Mouse (Mus musculus) CD8-positive naive resting alpha-beta T cell, adult 2 months (primary cell): ENCODE measurements around the gene Phactr2.
"Not testable (repeated sequence)": the region's sequence is repeated elsewhere in the genome, so short reads cannot be mapped to it uniquely, and the experiment has no call there.

ENCODE experiments used
- DNase-seq, 2 experiments: peaks; one replicate each; pipeline ENCODE4 v3.0.0; 2022; ENCODE audit warnings: low read depth in 2 of 2, low spot score in 2 of 2

The Phactr2 gene

GRCm38 (mm10) chr10:13225377-13226063 lies 248.7 kb downstream of the Phactr2 start:
- no peak for DNase-seq

GRCm38 (mm10) chr10:13222135-13222534 lies 252.1 kb downstream of the Phactr2 start:
- DNase-seq, result no peak

GRCm38 (mm10) chr10:13220061-13220460 lies 254.2 kb downstream of the Phactr2 start:
- DNase-seq, result no peak

- no peak for DNase-seq
Observed at GRCm38 (mm10) chr10:13213956-13214355, 260.3 kb downstream of the Phactr2 start.

GRCm38 (mm10) chr10:13212829-13213228 lies 261.4 kb downstream of the Phactr2 start:
- DNase-seq, result no peak

- no peak for DNase-seq
Observed at GRCm38 (mm10) chr10:13212326-13212725, 261.9 kb downstream of the Phactr2 start.

- DNase-seq, result no peak
Observed at GRCm38 (mm10) chr10:13209930-13210637, 264.1 kb downstream of the Phactr2 start.

GRCm38 (mm10) chr10:13209506-13209905 lies 264.7 kb downstream of the Phactr2 start:
- no peak for DNase-seq

GRCm38 (mm10) chr10:13209061-13209460 lies 265.2 kb downstream of the Phactr2 start:
- no peak for DNase-seq

GRCm38 (mm10) chr10:13201741-13202293 lies 272.4 kb downstream of the Phactr2 start:
- DNase-seq, result no peak

- no peak for DNase-seq
Observed at GRCm38 (mm10) chr10:13200862-13201261, 273.4 kb downstream of the Phactr2 start.

GRCm38 (mm10) chr10:13199234-13199633 lies 275.0 kb downstream of the Phactr2 start:
- DNase-seq, result no peak

GRCm38 (mm10) chr10:13196872-13197507 lies 277.2 kb downstream of the Phactr2 start:
- no peak for DNase-seq

- not testable (repeated sequence) for DNase-seq
Observed at GRCm38 (mm10) chr10:13193496-13193895, 280.7 kb downstream of the Phactr2 start.

- DNase-seq, result peak; percentile 90 to 91
Observed at GRCm38 (mm10) chr10:13192731-13193351, 281.4 kb downstream of the Phactr2 start, which contains the start of gene Ltv1. Gene Ltv1 (minus strand): TSS chr10:13193168.

- DNase-seq, result no peak
Observed at GRCm38 (mm10) chr10:13189881-13190280, 284.3 kb downstream of the Phactr2 start.

GRCm38 (mm10) chr10:13186754-13187153 lies 287.5 kb downstream of the Phactr2 start:
- no peak for DNase-seq

GRCm38 (mm10) chr10:13184170-13184766 lies 289.9 kb downstream of the Phactr2 start:
- DNase-seq, result no peak

- DNase-seq, result no peak
Observed at GRCm38 (mm10) chr10:13180211-13180610, 294.0 kb downstream of the Phactr2 start.

GRCm38 (mm10) chr10:13177973-13178624 lies 296.1 kb downstream of the Phactr2 start, which contains the start of gene Zc2hc1b:
Gene Zc2hc1b (minus strand): TSS chr10:13178023.
- no peak for DNase-seq
